Mouse (Mus musculus) kidney, embryonic 15.5 days (tissue): ENCODE measurements around the gene Abcc12. TPM values are rescaled to one million over a fixed set of nuclear protein-coding genes. Genes with fewer than 3 reads are reported as not detected.

Experiments
- ATAC-seq: fragments of 200-750 bp; cut with Nextera tagmentation; replicated peaks from 2 replicates; pipeline ENCODE4 v1.8.0; 2017; ENCODE audit warnings: moderate TSS enrichment; ENCODE audit not compliant: low FRiP score
- H3K27ac ChIP-seq: fragments of 300-500 bp; sonication (generic); 2 replicates; pipeline ENCODE4 v1.5.1; 2015; ENCODE audit warnings: mild to moderate bottlenecking, inconsistent platforms
- H3K27me3 ChIP-seq: fragments of 300-500 bp; sonication (generic); 2 replicates; pipeline ENCODE4 v1.6.1; 2015; ENCODE audit warnings: inconsistent platforms
- H3K36me3 ChIP-seq: fragments of 300-500 bp; sonication (generic); 2 replicates; pipeline ENCODE4 v1.6.1; 2015; ENCODE audit warnings: inconsistent platforms
- H3K4me1 ChIP-seq: fragments of 300-500 bp; sonication (generic); 2 replicates; pipeline ENCODE4 v1.6.1; 2015; ENCODE audit warnings: inconsistent platforms
- H3K4me2 ChIP-seq: fragments of 300-500 bp; sonication (generic); 2 replicates; pipeline ENCODE4 v1.6.1; 2015; ENCODE audit warnings: moderate library complexity, mild to moderate bottlenecking, inconsistent platforms
- H3K4me3 ChIP-seq: fragments of 300-500 bp; sonication (generic); replicated peaks from 2 replicates; pipeline ENCODE4 v1.5.1; 2015; ENCODE audit warnings: mild to moderate bottlenecking, inconsistent platforms
- H3K9ac ChIP-seq: fragments of 300-500 bp; sonication (generic); 2 replicates; pipeline ENCODE4 v1.6.1; 2015; ENCODE audit warnings: mild to moderate bottlenecking, inconsistent platforms
- H3K9me3 ChIP-seq: fragments of 300-500 bp; sonication (generic); replicated peaks from 2 replicates; pipeline ENCODE4 v1.6.1; 2016; ENCODE audit warnings: inconsistent platforms
- WGBS: fragments of 180-500 bp; shearing (Covaris S2); methylation state at CpG from one replicate; pipeline ENCODE4 v1.1.7; 2015; ENCODE audit warnings: mixed read lengths; 5-methylcytosine and 5-hydroxymethylcytosine counted together
- polyA plus RNA-seq: library from polyadenylated mRNA; unstranded; fragments of >200 nt; fragmentation: Nextera tagmentation; extraction: Ambion mirVana; gene quantifications from 2 replicates; pipeline ENCODE4 v1.2.1, GENCODE M21; 2015

The Abcc12 gene
- polyA plus RNA-seq, 1 experiment from 2014 or later: 0.14 TPM

- Histone ChIP-seq H3K27me3 (no peaks in the 10 kb centered on the region), H3K4me3 (0 out of 2 replicates have a peak overlapping the region, but pooled peaks have one; percentile 8), H3K36me3 (no peaks in the 10 kb centered on the region), H3K9me3 (no peaks in the 10 kb centered on the region), H3K9ac (peak overlapping the region; percentile 10; the same call in 1 of the 2 replicates), H3K27ac (no peak overlapping the region), H3K4me1 (peaks cover 7% of the 10 kb centered on the region), H3K4me2 (peak overlapping the region; percentile 41)
- ATAC-seq: peak; percentile 74; the same call in 1 of the 2 replicates
- 46% methylated on average over 11 of the region's 11 CpGs for WGBS
Observed at GRCm38 (mm10) chr8:86535791-86536662, 44.5 kb downstream of the Abcc12 start.

- H3K4me3 ChIP-seq: no peak overlapping the region
- no peak overlapping the region for H3K27ac ChIP-seq
- no peak for ATAC-seq
- H3K9ac ChIP-seq: no peak overlapping the region
- no peaks in the 10 kb centered on the region for H3K9me3 ChIP-seq
- no peaks in the 10 kb centered on the region for H3K27me3 ChIP-seq
- no peak overlapping the region for H3K4me2 ChIP-seq
- H3K4me1 ChIP-seq: peaks cover 7% of the 10 kb centered on the region
- H3K36me3 ChIP-seq: no peaks in the 10 kb centered on the region
- 60% methylated on average over 7 of the region's 7 CpGs for WGBS
Observed at GRCm38 (mm10) chr8:86535068-86535560, 45.4 kb downstream of the Abcc12 start.

DNA sequence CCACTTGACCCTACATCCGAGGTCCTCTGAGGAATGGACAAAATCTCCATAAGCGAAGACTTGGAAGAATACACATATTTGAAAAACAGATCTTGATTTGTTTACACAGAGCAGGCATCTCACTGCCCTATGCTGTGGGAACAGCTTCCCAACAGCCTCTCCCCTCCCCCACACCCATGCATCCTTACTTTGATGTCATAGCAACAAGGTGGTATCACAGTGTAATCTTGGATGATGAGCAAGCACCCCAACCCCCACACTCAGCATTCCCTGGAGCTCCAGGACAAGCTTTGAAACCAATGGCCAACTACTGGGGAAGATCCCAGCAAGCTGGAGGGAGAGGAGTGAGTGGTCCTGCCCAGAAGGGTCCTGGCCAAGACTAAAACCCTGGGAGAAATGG, 50.8 kb downstream of the Abcc12 start:
- H3K9ac ChIP-seq: no peak overlapping the region
- no peaks in the 10 kb centered on the region for H3K9me3 ChIP-seq
- H3K4me1 ChIP-seq: no peaks in the 10 kb centered on the region
- no peaks in the 10 kb centered on the region for H3K27me3 ChIP-seq
- no peak overlapping the region for H3K27ac ChIP-seq
- H3K36me3 ChIP-seq: no peaks in the 10 kb centered on the region
- WGBS: 81% methylated on average over 2 of the region's 2 CpGs
- no peak for ATAC-seq
- no peak overlapping the region for H3K4me2 ChIP-seq
- no peak overlapping the region for H3K4me3 ChIP-seq

DNA sequence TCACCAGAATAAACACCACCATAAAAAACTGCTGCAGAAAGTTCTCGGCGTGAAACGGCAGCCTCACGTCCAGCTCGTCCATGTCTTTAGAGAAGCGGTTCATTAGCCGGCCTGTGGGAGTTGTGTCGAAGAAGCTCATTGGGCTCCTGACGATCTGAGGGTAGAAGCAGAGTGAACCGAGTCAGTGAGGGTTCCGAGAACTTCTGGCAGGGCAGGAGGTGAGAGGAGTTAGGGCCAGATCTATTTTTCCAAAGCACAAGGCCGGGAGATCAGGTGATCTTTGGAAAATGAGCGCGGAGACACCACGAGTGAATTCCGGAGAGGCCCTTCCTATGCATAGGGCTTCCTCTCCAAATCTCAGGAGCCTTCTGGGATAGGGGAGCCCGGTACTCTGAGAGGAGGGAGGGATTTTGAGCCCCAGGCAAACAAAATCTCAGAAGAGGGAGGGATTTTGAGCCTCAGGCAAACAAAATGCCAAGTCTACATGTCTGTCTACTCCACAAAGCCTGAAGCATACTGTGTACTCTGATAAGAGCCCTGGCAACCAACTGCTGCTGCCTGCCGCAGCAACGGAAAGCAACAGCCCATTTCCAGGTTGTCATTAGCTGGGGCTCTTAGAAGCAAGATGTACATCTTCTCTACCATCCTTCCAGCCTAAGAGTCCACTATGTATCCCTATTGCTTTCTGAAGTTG, 53.0 kb downstream of the Abcc12 start:
- H3K4me1 ChIP-seq: no peaks in the 10 kb centered on the region
- 71% methylated on average over 19 of the region's 19 CpGs for WGBS

DNA sequence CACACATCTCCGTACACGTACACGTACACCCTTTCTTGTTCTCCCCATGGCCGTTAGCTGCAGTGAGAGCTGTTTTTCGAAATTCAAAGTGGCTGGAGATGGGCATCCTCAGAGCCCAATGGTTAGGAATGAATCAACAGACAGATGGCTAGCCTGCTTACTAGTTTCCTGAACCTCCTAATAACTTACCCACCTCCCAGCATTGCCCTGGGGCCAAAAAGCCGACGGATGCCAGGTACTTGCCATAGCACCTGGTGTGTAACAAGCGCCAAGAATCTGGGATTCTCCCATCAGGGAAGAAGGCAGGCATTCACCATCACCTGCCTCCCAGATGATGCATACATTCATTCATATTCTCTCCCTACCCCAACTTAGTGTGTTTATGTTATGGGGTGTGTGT, 53.7 kb downstream of the Abcc12 start:
- WGBS: 92% methylated on average over 8 of the region's 8 CpGs
- Histone ChIP-seq H3K4me3 (no peak overlapping the region), H3K4me1 (no peaks in the 10 kb centered on the region), H3K9me3 (no peaks in the 10 kb centered on the region), H3K27me3 (no peaks in the 10 kb centered on the region), H3K9ac (no peak overlapping the region), H3K36me3 (no peaks in the 10 kb centered on the region), H3K27ac (no peak overlapping the region), H3K4me2 (no peak overlapping the region)
- ATAC-seq: no peak

More for the DNA sequence above, 53.0 kb downstream of the Abcc12 start:
- Histone ChIP-seq H3K27me3 (no peaks in the 10 kb centered on the region), H3K9ac (no peak overlapping the region), H3K4me2 (no peak overlapping the region), H3K36me3 (no peaks in the 10 kb centered on the region), H3K9me3 (no peaks in the 10 kb centered on the region), H3K4me3 (no peak overlapping the region), H3K27ac (no peak overlapping the region)
- no peak for ATAC-seq

DNA sequence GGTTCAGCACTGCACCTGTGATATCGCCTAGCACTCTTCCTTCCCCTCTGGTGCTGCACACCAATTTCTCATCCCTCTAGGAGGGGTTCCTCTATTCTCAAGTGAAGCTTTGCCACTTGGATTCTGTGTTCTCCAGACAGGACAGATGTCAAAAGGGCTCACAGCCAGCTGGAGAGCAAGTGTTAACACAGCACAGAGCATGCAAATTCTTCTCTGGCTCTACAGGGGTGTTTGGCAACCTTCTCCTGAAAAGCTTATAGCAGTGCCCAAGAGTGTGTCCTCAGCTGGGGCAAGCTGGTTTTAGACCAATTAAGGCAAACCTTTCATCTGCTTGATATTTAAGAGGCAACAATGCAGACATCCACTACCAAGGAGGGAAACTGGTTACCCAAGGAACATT, 66.3 kb downstream of the Abcc12 start:
- ATAC-seq: no peak
- Histone ChIP-seq H3K27ac (no peak overlapping the region), H3K9me3 (no peaks in the 10 kb centered on the region), H3K27me3 (no peaks in the 10 kb centered on the region), H3K4me1 (no peaks in the 10 kb centered on the region), H3K4me3 (no peak overlapping the region), H3K36me3 (no peaks in the 10 kb centered on the region), H3K4me2 (no peak overlapping the region), H3K9ac (no peak overlapping the region)
- WGBS: 88% methylated on average over 1 of the region's 1 CpGs

DNA sequence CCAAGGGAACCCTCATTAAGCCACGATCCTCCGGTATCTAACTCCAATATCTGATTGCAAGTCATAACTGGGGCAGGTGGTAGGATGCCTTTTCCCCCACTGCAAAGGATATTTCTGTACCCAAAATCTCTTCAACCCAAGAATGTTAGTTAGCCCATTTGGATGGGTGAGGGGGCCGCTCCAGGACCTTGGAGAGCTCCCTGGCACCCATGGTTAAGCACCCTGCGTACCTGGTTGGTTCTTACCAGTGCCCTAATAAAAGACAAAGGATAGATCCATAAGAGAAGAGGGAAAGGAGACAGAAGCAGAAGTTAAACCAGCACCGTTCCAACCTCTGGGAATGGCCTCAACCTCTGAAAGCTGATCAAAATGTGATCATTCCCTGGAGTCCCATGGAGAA, 67.6 kb downstream of the Abcc12 start:
- Histone ChIP-seq H3K4me3 (no peak overlapping the region), H3K4me1 (no peaks in the 10 kb centered on the region), H3K9me3 (no peaks in the 10 kb centered on the region), H3K4me2 (no peak overlapping the region), H3K27ac (no peak overlapping the region), H3K36me3 (no peaks in the 10 kb centered on the region), H3K9ac (no peak overlapping the region), H3K27me3 (no peaks in the 10 kb centered on the region)
- 51% methylated on average over 5 of the region's 5 CpGs for WGBS
- no peak for ATAC-seq

GRCm38 (mm10) chr8:86512131-86512792, 68.2 kb downstream of the Abcc12 start:
- H3K9ac ChIP-seq: no peak overlapping the region
- H3K4me1 ChIP-seq: no peaks in the 10 kb centered on the region
- no peaks in the 10 kb centered on the region for H3K27me3 ChIP-seq
- H3K27ac ChIP-seq: no peak overlapping the region
- H3K9me3 ChIP-seq: no peaks in the 10 kb centered on the region
- H3K36me3 ChIP-seq: no peaks in the 10 kb centered on the region
- no peak overlapping the region for H3K4me2 ChIP-seq
- 63% methylated on average over 10 of the region's 10 CpGs for WGBS
- no peak for ATAC-seq
- no peak overlapping the region for H3K4me3 ChIP-seq

GRCm38 (mm10) chr8:86501341-86501740, 79.1 kb downstream of the Abcc12 start:
- WGBS: 77% methylated on average over 7 of the region's 7 CpGs
- no peak for ATAC-seq
- H3K36me3 ChIP-seq: no peaks in the 10 kb centered on the region
- no peak overlapping the region for H3K9ac ChIP-seq
- no peak overlapping the region for H3K4me3 ChIP-seq
- no peak overlapping the region for H3K4me2 ChIP-seq
- no peaks in the 10 kb centered on the region for H3K4me1 ChIP-seq
- peaks cover 4% of the 10 kb centered on the region; the same call in 1 of the 2 replicates for H3K9me3 ChIP-seq
- no peaks in the 10 kb centered on the region for H3K27me3 ChIP-seq
- no peak overlapping the region for H3K27ac ChIP-seq

DNA sequence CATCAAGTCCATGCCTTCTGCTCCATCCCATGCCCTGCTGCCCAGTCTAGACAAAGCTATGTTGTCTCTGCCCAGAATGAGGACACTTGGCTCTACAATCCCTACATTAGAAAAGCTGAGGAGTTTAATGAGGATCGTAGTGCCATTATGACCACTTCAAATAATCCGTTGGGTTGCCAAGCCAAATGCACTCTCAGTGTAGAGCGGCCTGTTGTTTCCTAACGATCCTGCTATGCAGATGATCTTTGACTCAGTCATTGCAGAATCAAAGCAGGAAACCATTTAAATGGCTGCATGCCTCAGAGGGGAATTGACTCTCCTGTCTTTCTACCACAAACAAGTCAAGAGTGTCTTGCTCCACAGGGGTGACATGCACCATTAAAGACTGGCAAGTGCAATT, 85.4 kb downstream of the Abcc12 start:
- no peaks in the 10 kb centered on the region for H3K27me3 ChIP-seq
- no peak overlapping the region for H3K9ac ChIP-seq
- no peaks in the 10 kb centered on the region for H3K4me1 ChIP-seq
- H3K4me3 ChIP-seq: no peak overlapping the region
- ATAC-seq: no peak
- no peaks in the 10 kb centered on the region for H3K36me3 ChIP-seq
- WGBS: 73% methylated on average over 4 of the region's 4 CpGs
- H3K4me2 ChIP-seq: no peak overlapping the region
- no peaks in the 10 kb centered on the region for H3K9me3 ChIP-seq
- no peak overlapping the region for H3K27ac ChIP-seq

- Histone ChIP-seq H3K9me3 (no peaks in the 10 kb centered on the region), H3K4me3 (no peak overlapping the region), H3K4me2 (no peak overlapping the region), H3K27ac (no peak overlapping the region), H3K4me1 (no peaks in the 10 kb centered on the region), H3K36me3 (no peaks in the 10 kb centered on the region), H3K9ac (no peak overlapping the region), H3K27me3 (no peaks in the 10 kb centered on the region)
- 47% methylated on average over 1 of the region's 1 CpGs for WGBS
- no peak for ATAC-seq
Observed at GRCm38 (mm10) chr8:86493841-86494240, 86.6 kb downstream of the Abcc12 start.

DNA sequence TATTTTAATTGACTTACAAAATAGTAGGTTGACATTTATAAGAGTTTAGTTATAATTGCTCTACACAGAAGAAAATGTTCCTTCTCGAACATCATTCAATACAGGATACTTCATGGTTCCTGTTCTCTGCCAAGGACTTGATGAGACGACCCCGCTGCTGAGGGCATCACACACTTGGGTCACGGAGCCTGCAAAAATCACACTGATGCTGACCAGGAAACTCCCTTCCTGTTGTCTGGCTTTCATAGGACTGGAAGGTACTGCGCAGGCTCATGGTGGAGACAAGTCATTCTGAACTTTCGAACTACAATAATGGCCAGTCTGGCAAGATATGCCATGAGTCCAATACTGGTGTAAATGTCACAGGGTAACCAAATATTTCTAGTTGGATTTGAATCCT, 95.1 kb downstream of the Abcc12 start:
- 90% methylated on average over 6 of the region's 6 CpGs for WGBS

More for the DNA sequence above, 95.1 kb downstream of the Abcc12 start:
- Histone ChIP-seq H3K36me3 (no peaks in the 10 kb centered on the region), H3K27ac (no peak overlapping the region), H3K4me2 (no peak overlapping the region), H3K4me1 (no peaks in the 10 kb centered on the region), H3K4me3 (no peak overlapping the region), H3K9ac (no peak overlapping the region), H3K27me3 (no peaks in the 10 kb centered on the region), H3K9me3 (no peaks in the 10 kb centered on the region)
- no peak for ATAC-seq
